Mouse (Mus musculus) frontal cortex, postnatal 36 days (tissue): ENCODE measurements around the gene Upp1.

ENCODE experiments used
- DNase-seq, 2 experiments: peaks; one replicate each; pipeline ENCODE4 v3.0.0; 2022; ENCODE audit warnings: low spot score in 2 of 2

The Upp1 gene

GRCm38 (mm10) chr11:9159953-9160352 lies 42.0 kb downstream of the Upp1 start:
- DNase-seq, result no peak

- DNase-seq, result no peak
Measured at GRCm38 (mm10) chr11:9167331-9167730, 49.4 kb downstream of the Upp1 start.

DNA sequence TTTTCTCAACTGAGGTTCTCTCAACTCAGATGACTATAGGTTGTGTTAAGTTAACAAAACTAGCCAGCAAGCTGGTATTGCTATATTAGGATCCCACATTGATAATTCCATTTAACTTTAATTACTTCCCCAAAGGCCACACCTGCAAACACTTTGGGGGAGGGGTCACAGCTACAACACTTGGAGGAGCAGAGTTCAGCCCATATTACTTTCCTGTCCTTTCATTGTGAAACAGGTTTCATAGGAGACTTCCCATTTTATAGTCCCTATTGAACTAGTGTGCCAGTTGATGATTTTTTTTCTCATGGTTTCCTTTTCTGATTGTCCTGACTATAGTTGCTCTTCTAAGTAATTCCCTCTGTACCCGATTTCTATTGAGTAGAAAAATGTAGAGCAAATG lies 63.6 kb downstream of the Upp1 start:
- DNase-seq, result no peak
